Mouse (Mus musculus) heart, embryonic 10.5 days (tissue): ENCODE measurements around the gene Rap2c. TPM values are rescaled to one million over a fixed set of nuclear protein-coding genes. Genes with fewer than 3 reads are reported as not detected.

Experiments used
- DNase-seq: peaks from one replicate; pipeline ENCODE4 v3.0.0-alpha.2; 2017; ENCODE audit warnings: low spot score
- H3K27ac ChIP-seq: fragments of 300-500 bp; sonication (generic); 2 replicates; pipeline ENCODE4 v1.5.1; 2016; ENCODE audit warnings: mild to moderate bottlenecking
- H3K27me3 ChIP-seq: fragments of 300-500 bp; sonication (generic); 2 replicates; pipeline ENCODE4 v1.6.1; 2016; ENCODE audit warnings: mild to moderate bottlenecking; ENCODE audit not compliant: poor library complexity, insufficient read depth, severe bottlenecking
- H3K36me3 ChIP-seq: fragments of 300-500 bp; sonication (generic); 2 replicates; pipeline ENCODE4 v1.6.1; 2016; ENCODE audit warnings: mild to moderate bottlenecking, moderate library complexity
- H3K4me1 ChIP-seq: fragments of 300-500 bp; sonication (generic); 2 replicates; pipeline ENCODE4 v1.6.1; 2016; ENCODE audit warnings: mild to moderate bottlenecking
- H3K4me3 ChIP-seq: fragments of 300-500 bp; sonication (generic); 2 replicates; pipeline ENCODE4 v1.5.1; 2016; ENCODE audit warnings: mild to moderate bottlenecking, moderate library complexity
- H3K9me3 ChIP-seq: fragments of 300-500 bp; sonication (generic); 2 replicates; pipeline ENCODE4 v1.6.1; 2016; ENCODE audit warnings: mild to moderate bottlenecking, moderate library complexity
- WGBS: fragments of 180-500 bp; shearing (Covaris S2); methylation state at CpG from one replicate; pipeline ENCODE4 v1.1.7; 2016; 5-methylcytosine and 5-hydroxymethylcytosine counted together
- polyA plus RNA-seq: library from polyadenylated mRNA; unstranded; fragments of >200 nt; fragmentation: Nextera tagmentation; extraction: Ambion mirVana; gene quantifications from 2 replicates; pipeline ENCODE4 v1.2.1, GENCODE M21; 2016

The Rap2c gene
- 29.3 and 33.3 TPM in 2 replicates for polyA plus RNA-seq

- Histone ChIP-seq H3K36me3 (peaks cover 10% of the 10 kb centered on the region; the same call in 1 of the 2 replicates), H3K4me1 (no peaks in the 10 kb centered on the region; the same call in 1 of the 2 replicates), H3K4me3 (peak within 1 kb of the TSS; percentile 65), H3K27me3 (no peaks in the 10 kb centered on the region), H3K9me3 (no peaks in the 10 kb centered on the region), H3K27ac (peak within 1 kb of the TSS; percentile 96)
- 23% methylated on average over 16 of the region's 92 CpGs for WGBS
- DNase-seq, result peak; percentile 90
Measured at GRCm38 (mm10) chrX:51017851-51018785, at the start of gene Rap2c. Rap2c (minus strand) TSS chrX:51018018.

GRCm38 (mm10) chrX:51066539-51067286 lies 48.9 kb upstream of the Rap2c start:
- Histone ChIP-seq H3K27me3 (no peaks in the 10 kb centered on the region), H3K4me3 (no peak overlapping the region), H3K36me3 (no peaks in the 10 kb centered on the region), H3K27ac (no peak overlapping the region), H3K4me1 (no peaks in the 10 kb centered on the region), H3K9me3 (no peaks in the 10 kb centered on the region)
- no peak for DNase-seq
- WGBS, result 69% methylated on average over 11 of the region's 11 CpGs

GRCm38 (mm10) chrX:51065773-51066172 lies 48.0 kb upstream of the Rap2c start:
- Histone ChIP-seq H3K4me1 (no peaks in the 10 kb centered on the region), H3K4me3 (no peak overlapping the region), H3K9me3 (no peaks in the 10 kb centered on the region), H3K27ac (no peak overlapping the region), H3K27me3 (no peaks in the 10 kb centered on the region), H3K36me3 (no peaks in the 10 kb centered on the region)
- 20% methylated on average over 6 of the region's 6 CpGs for WGBS
- DNase-seq, result no peak

- Histone ChIP-seq H3K36me3 (no peaks in the 10 kb centered on the region), H3K27ac (no peak overlapping the region), H3K27me3 (no peaks in the 10 kb centered on the region), H3K4me3 (no peak overlapping the region), H3K9me3 (no peaks in the 10 kb centered on the region), H3K4me1 (no peaks in the 10 kb centered on the region)
- DNase-seq, result no peak
- WGBS, result 56% methylated on average over 6 of the region's 6 CpGs
Measured at GRCm38 (mm10) chrX:51065158-51065664, 47.4 kb upstream of the Rap2c start.

DNA sequence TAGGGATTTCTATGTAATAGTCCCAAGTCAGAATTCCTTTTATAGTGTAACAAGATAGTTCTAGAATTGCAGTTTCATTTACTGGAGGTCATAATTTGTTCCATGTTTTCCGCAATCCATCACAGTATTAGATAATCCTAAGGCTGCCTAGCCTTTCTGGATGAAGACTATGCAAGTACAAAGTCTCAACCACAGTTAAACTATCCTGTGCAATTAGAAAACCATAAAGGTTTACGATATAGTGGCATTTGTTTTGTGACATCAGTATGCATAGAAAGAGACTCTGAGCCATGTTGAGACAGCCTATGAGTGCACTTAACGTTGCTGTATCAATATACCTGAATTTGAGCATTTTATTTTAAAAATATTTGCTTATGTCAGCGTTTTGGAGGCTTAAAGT lies 42.4 kb upstream of the Rap2c start:
- DNase-seq, result no peak
- 58% methylated on average over 4 of the region's 4 CpGs for WGBS
- no peaks in the 10 kb centered on the region for H3K4me1 ChIP-seq
- no peak overlapping the region for H3K27ac ChIP-seq
- H3K4me3 ChIP-seq, result no peak overlapping the region
- H3K9me3 ChIP-seq, result no peaks in the 10 kb centered on the region
- H3K27me3 ChIP-seq, result no peaks in the 10 kb centered on the region
- H3K36me3 ChIP-seq, result no peaks in the 10 kb centered on the region

DNA sequence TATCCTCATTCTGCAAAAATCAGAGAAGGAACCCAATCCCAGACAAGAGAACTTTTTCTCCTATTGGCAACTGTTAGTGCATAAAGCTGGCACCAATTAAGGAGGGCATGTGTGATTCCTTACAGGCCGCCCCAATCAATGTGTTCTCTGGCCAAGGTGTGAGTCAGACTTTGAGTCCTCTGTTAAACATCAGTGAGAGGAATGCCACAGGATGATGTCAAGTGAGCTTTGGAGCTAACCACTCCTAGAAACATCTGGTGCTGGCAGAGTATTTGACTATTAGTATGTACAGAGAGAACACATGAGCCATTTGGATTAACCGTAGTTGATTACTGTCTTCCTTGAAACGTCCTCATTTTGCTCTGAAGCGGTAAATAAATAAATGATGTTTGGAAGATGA lies 40.9 kb upstream of the Rap2c start:
- H3K4me3 ChIP-seq, result no peak overlapping the region
- no peaks in the 10 kb centered on the region for H3K36me3 ChIP-seq
- H3K27me3 ChIP-seq, result no peaks in the 10 kb centered on the region
- no peaks in the 10 kb centered on the region for H3K9me3 ChIP-seq
- 79% methylated on average over 4 of the region's 4 CpGs for WGBS
- DNase-seq, result no peak
- H3K4me1 ChIP-seq, result no peaks in the 10 kb centered on the region
- H3K27ac ChIP-seq, result no peak overlapping the region

DNA sequence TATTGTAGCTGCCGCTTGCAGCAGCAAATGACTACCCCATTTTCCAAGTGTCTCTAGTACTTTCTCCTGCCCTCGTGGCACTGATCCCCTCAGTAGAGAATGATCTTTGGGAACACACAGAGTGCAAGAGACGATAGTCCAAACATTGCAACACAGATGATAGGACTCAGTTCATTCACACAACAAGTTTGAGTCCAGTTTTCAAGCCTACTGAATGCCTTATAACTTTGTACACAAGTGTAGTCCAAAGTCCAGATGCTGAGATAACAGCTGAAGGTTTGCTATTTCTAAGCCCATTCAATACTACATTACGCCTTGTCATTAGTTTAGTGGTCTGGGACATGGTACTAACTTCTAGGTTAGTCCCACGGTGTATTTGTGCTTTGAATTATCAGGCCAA lies 40.5 kb upstream of the Rap2c start:
- Histone ChIP-seq H3K27ac (no peak overlapping the region), H3K4me1 (no peaks in the 10 kb centered on the region), H3K4me3 (no peak overlapping the region), H3K36me3 (no peaks in the 10 kb centered on the region), H3K9me3 (no peaks in the 10 kb centered on the region), H3K27me3 (no peaks in the 10 kb centered on the region)
- WGBS, result 82% methylated on average over 5 of the region's 5 CpGs
- no peak for DNase-seq

- Histone ChIP-seq H3K27ac (no peak overlapping the region), H3K4me3 (no peak overlapping the region), H3K4me1 (no peaks in the 10 kb centered on the region), H3K9me3 (no peaks in the 10 kb centered on the region), H3K27me3 (no peaks in the 10 kb centered on the region), H3K36me3 (no peaks in the 10 kb centered on the region)
- WGBS, result 62% methylated on average over 3 of the region's 3 CpGs
- DNase-seq, result no peak
Measured at GRCm38 (mm10) chrX:51051680-51052461, 34.1 kb upstream of the Rap2c start.

DNA sequence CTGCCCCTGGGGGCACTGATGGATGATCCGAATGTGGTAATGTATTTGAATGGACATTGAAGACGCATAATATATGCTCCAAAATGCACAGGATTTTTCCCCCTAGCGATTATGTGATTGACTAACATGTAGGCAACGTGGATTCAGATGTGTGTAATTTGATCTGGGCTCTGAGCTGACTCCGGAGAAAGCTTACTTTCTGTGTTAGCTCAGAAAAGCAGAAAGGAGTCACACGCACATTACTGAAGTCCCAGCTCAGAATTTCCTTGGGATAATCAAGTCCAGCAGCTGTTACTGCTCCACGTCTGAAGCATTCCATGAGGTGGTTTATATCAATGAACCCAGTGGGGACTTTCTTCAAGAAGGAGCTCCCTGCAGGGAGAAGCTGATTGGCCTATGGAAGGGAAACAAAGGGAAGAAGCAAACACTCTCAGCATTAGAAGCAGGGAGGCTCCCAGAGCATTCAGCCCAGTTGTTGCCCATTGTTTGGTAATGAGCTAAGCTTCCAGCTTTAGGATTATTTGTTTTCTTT lies 17.9 kb upstream of the Rap2c start:
- Histone ChIP-seq H3K36me3 (no peaks in the 10 kb centered on the region), H3K9me3 (no peaks in the 10 kb centered on the region), H3K27ac (0 out of 2 replicates have a peak overlapping the region, but pooled peaks have one; percentile 16), H3K4me3 (no peak overlapping the region), H3K27me3 (no peaks in the 10 kb centered on the region), H3K4me1 (no peaks in the 10 kb centered on the region)
- 34% methylated on average over 7 of the region's 7 CpGs for WGBS
- DNase-seq, result no peak

DNA sequence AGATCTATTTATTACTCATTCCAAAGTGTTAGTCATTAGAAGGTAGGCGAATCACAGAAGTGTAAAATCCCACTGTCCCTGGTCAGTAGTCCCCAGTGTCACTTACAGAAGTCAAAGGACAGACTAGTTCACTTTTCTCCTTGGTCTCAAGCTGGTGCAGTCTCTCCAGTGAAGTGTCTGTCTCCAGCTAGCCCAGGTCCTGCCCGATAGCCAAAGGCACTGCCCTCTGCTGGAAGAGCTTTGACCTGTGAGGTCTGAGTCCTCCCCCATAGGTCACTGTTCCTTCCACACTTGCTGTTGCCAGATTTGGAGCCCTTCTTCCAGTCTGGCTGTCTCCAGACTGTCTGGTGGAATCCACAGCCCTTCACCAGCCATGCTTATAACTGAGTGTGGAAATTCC lies 2.1 kb upstream of the Rap2c start:
- 28% methylated on average over 2 of the region's 2 CpGs for WGBS
- Histone ChIP-seq H3K4me1 (no peaks in the 10 kb centered on the region; the same call in 1 of the 2 replicates), H3K9me3 (no peaks in the 10 kb centered on the region), H3K36me3 (no peaks in the 10 kb centered on the region), H3K4me3 (peak overlapping the region; percentile 65), H3K27ac (peak overlapping the region; percentile 96), H3K27me3 (no peaks in the 10 kb centered on the region)
- DNase-seq, result peak; percentile 78

DNA sequence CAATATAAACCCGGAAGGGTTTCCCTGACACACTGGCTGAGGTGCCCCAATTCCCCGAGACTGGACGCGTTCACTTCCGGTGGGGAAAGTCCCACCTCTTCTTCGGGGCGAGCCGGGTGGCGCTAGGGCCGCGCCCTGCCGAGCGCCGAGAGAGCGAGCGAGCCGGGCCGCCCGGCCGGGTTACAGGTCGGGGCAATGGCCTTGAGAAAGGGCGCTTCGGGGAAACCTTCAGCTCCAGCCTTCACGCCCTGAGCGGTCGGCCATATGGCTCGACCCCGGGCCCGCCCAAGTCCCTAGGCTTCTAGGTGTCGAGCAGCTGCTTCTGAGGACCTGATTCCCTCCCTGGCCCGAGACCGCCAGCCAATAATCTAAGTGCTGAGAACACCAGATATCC lies 965 bp upstream of the Rap2c start:
- peak; percentile 85 for DNase-seq
- Histone ChIP-seq H3K4me1 (no peaks in the 10 kb centered on the region; the same call in 1 of the 2 replicates), H3K36me3 (peaks cover 7% of the 10 kb centered on the region; the same call in 1 of the 2 replicates), H3K9me3 (no peaks in the 10 kb centered on the region), H3K4me3 (peak overlapping the region; percentile 65), H3K27ac (peak overlapping the region; percentile 96), H3K27me3 (no peaks in the 10 kb centered on the region)
- 13% methylated on average over 31 of the region's 32 CpGs for WGBS

DNA sequence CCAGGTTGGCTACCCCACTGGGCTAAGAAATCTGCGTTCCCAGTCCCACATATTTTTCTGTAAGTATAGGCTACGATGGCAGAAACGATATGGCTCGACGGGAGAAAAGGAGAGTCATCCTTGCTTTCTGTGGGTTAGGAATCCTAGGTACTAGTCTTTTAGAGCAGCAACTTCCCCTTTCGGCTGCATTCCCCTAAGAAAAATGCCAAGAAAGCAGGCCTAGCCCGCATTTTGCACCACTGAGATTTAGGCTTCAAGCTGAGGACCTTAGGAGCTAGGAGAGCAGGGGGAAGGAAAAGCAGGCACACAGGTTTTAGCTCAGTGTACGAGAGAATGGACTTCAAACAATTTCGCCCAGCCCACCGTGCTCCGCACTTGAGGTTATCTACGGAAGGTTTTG lies 892 bp downstream of the Rap2c start:
- H3K27ac ChIP-seq, result peak overlapping the region; percentile 96

More for the DNA sequence above, 892 bp downstream of the Rap2c start:
- Histone ChIP-seq H3K4me3 (peak overlapping the region; percentile 65), H3K9me3 (no peaks in the 10 kb centered on the region), H3K36me3 (peaks cover 10% of the 10 kb centered on the region; the same call in 1 of the 2 replicates), H3K27me3 (no peaks in the 10 kb centered on the region), H3K4me1 (no peaks in the 10 kb centered on the region; the same call in 1 of the 2 replicates)
- WGBS, result 24% methylated on average over 12 of the region's 12 CpGs
- DNase-seq, result no peak
